Mouse (Mus musculus) right cerebral cortex, postnatal 14 days (tissue): ENCODE measurements around the gene Fbxl18.

Experiments
- DNase-seq: peaks from one replicate; pipeline ENCODE4 v3.0.0; 2022

The Fbxl18 gene

GRCm38 (mm10) chr5:142894918-142895613 is at the start of gene Fbxl18:
Gene Fbxl18 (minus strand): TSS chr5:142895421.
- peak; percentile 91 for DNase-seq

- DNase-seq, result no peak
These were observed 45.2 kb upstream of the Fbxl18 start for GRCm38 (mm10) chr5:142940393-142940792.

- DNase-seq, result peak; percentile 32
These were observed 42.9 kb upstream of the Fbxl18 start for GRCm38 (mm10) chr5:142937956-142938727.

- DNase-seq, result peak; percentile 74
These were observed 41.1 kb upstream of the Fbxl18 start for GRCm38 (mm10) chr5:142936336-142936719.

GRCm38 (mm10) chr5:142935642-142936335 is 40.6 kb upstream of the Fbxl18 start:
- peak; percentile 70 for DNase-seq

GRCm38 (mm10) chr5:142932731-142933130 is 37.5 kb upstream of the Fbxl18 start:
- no peak for DNase-seq

GRCm38 (mm10) chr5:142932084-142932685 is 37.0 kb upstream of the Fbxl18 start:
- DNase-seq, result no peak

- DNase-seq, result no peak
These were observed 36.1 kb upstream of the Fbxl18 start for GRCm38 (mm10) chr5:142931241-142931745.

- no peak for DNase-seq
These were observed 34.2 kb upstream of the Fbxl18 start for GRCm38 (mm10) chr5:142929400-142929752.

- peak; percentile 73 for DNase-seq
These were observed 33.7 kb upstream of the Fbxl18 start for GRCm38 (mm10) chr5:142928749-142929399.

GRCm38 (mm10) chr5:142927341-142927930 is 32.2 kb upstream of the Fbxl18 start:
- no peak for DNase-seq

GRCm38 (mm10) chr5:142926940-142927228 is 31.7 kb upstream of the Fbxl18 start:
- DNase-seq, result no peak

- no peak for DNase-seq
These were observed 31.2 kb upstream of the Fbxl18 start for GRCm38 (mm10) chr5:142926204-142926939.

- no peak for DNase-seq
These were observed 29.2 kb upstream of the Fbxl18 start for GRCm38 (mm10) chr5:142924336-142924959.

GRCm38 (mm10) chr5:142923781-142924180 is 28.6 kb upstream of the Fbxl18 start:
- DNase-seq, result no peak

- no peak for DNase-seq
These were observed 27.0 kb upstream of the Fbxl18 start for GRCm38 (mm10) chr5:142922251-142922650.

GRCm38 (mm10) chr5:142921074-142921459 is 25.8 kb upstream of the Fbxl18 start:
- no peak for DNase-seq

GRCm38 (mm10) chr5:142920311-142921073 is 25.3 kb upstream of the Fbxl18 start:
- no peak for DNase-seq

GRCm38 (mm10) chr5:142917402-142917801 is 22.2 kb upstream of the Fbxl18 start:
- no peak for DNase-seq

GRCm38 (mm10) chr5:142916593-142916992 is 21.4 kb upstream of the Fbxl18 start:
- DNase-seq, result no peak
